In the genomic region with DNA sequence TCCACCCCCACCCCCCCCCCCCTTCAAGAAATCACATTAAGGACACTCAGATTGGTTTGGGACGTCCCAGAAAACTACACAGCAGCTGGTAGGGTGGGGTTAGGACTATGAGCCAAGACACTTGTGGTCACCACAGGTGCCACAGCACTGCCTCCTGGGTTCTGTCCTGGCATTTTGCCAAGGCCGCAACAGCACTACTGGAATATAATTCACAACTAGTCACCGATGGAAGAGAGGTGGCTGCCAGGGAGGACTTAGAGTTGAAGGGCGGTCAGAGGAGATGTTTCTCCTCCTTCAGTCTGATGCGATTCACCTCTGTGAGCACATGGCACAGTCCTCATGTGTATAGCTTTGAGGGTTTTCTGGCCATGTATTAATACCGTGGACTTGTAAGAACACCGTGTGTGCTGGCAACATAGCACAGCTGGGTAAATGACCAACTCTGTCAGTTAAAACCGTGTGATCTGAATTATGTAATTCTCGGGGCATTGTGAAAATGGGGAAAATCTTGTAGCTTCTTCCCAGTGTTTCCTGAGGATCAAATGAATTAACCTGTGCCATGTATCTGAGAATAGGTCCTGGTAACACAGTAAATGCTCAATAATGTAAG, we compare ENCODE assay signal across 10 mouse cellular contexts. TPM values are rescaled to one million over a fixed set of nuclear protein-coding genes. Genes with fewer than 3 reads are reported as not detected.
DNase-seq lines count a peak whose midpoint lies in the region; ATAC-seq lines count a peak whose summit lies in the region.
"Had no signal": no experiment of that assay in that cellular context is flagged by ENCODE, and none has a peak within 500 bp of the region (broad histone marks: within the 10 kb centered on the region; RNA-seq: fewer than 3 reads in every experiment).

No protein-coding gene starts in this region.

- H3K4me1 ChIP-seq in forebrain, embryonic 10.5 days: peaks cover 37% of the 10 kb centered on the region
- H3K4me1 ChIP-seq in forebrain, embryonic 15.5 days: peaks cover 12% of the 10 kb centered on the region; the same call in 1 of the 2 replicates
- peaks cover 4% of the 10 kb centered on the region for H3K4me1 ChIP-seq in hindbrain, embryonic 15.5 days (replicated peaks)
- peaks cover 26% of the 10 kb centered on the region for H3K4me1 ChIP-seq in limb, embryonic 15.5 days
- H3K4me1 ChIP-seq: heart, embryonic 12.5 days had no signal

- H3K27me3 ChIP-seq in forebrain, embryonic 10.5 days (ENCODE audit: poor library complexity, severe bottlenecking): no peaks in the 10 kb centered on the region
- no peaks in the 10 kb centered on the region for H3K27me3 ChIP-seq in forebrain, embryonic 15.5 days
- H3K27me3 ChIP-seq in hindbrain, embryonic 15.5 days: no peaks in the 10 kb centered on the region
- no peaks in the 10 kb centered on the region for H3K27me3 ChIP-seq in limb, embryonic 15.5 days
- H3K27me3 ChIP-seq: heart, embryonic 12.5 days had no signal

- H3K27ac ChIP-seq in forebrain, embryonic 10.5 days: peak overlapping the region; percentile 68; the same call in 1 of the 2 replicates
- no peak overlapping the region for H3K27ac ChIP-seq in forebrain, embryonic 15.5 days (replicated peaks)
- H3K27ac ChIP-seq in hindbrain, embryonic 15.5 days (replicated peaks): peak overlapping the region; percentile 4; the same call in 1 of the 2 replicates
- peak overlapping the region; percentile 33; the same call in 1 of the 2 replicates for H3K27ac ChIP-seq in limb, embryonic 15.5 days

- H3K9me3 ChIP-seq in forebrain, embryonic 10.5 days: no peaks in the 10 kb centered on the region
- no peaks in the 10 kb centered on the region for H3K9me3 ChIP-seq in forebrain, embryonic 15.5 days
- no peaks in the 10 kb centered on the region for H3K9me3 ChIP-seq in hindbrain, embryonic 15.5 days
- no peaks in the 10 kb centered on the region for H3K9me3 ChIP-seq in limb, embryonic 15.5 days
- H3K9me3 ChIP-seq: heart, embryonic 12.5 days had no signal

- H3K4me3 ChIP-seq in forebrain, embryonic 10.5 days: no peak overlapping the region
- no peak overlapping the region for H3K4me3 ChIP-seq in forebrain, embryonic 15.5 days
- no peak overlapping the region for H3K4me3 ChIP-seq in hindbrain, embryonic 15.5 days
- no peak overlapping the region for H3K4me3 ChIP-seq in limb, embryonic 15.5 days
- H3K4me3 ChIP-seq: heart, embryonic 12.5 days had no signal

- no peaks in the 10 kb centered on the region for H3K36me3 ChIP-seq in forebrain, embryonic 10.5 days (replicated peaks)
- H3K36me3 ChIP-seq in forebrain, embryonic 15.5 days: no peaks in the 10 kb centered on the region
- H3K36me3 ChIP-seq in hindbrain, embryonic 15.5 days: no peaks in the 10 kb centered on the region
- H3K36me3 ChIP-seq in limb, embryonic 15.5 days: no peaks in the 10 kb centered on the region
- H3K36me3 ChIP-seq: heart, embryonic 12.5 days had no signal

- WGBS in forebrain, embryonic 10.5 days: 92% methylated on average over 9 of the region's 9 CpGs
- WGBS in forebrain, embryonic 15.5 days: 67% methylated on average over 9 of the region's 9 CpGs
- 70% methylated on average over 9 of the region's 9 CpGs for whole genome bisulfite sequencing in hindbrain, embryonic 15.5 days
- WGBS in limb, embryonic 15.5 days: 40% methylated on average over 9 of the region's 9 CpGs

- no peak for DNase-seq in forebrain, embryonic 10.5 days (ENCODE audit: extremely low spot score, low spot score)
- peak; percentile 11 for DNase-seq in ZHBTc4 (ENCODE audit: low read depth, low spot score)
- no peak for DNase-seq in layer of hippocampus, postnatal 36 days
- no peak for DNase-seq in spleen, postnatal 4 days (ENCODE audit: low spot score in 2 of 2)

- ATAC-seq in forebrain, embryonic 15.5 days (replicated peaks): no peak
- ATAC-seq in hindbrain, embryonic 15.5 days (ENCODE audit: low FRiP score, low read depth): peak; percentile 57
- peak; percentile 65 for ATAC-seq in limb, embryonic 15.5 days (ENCODE audit: insufficient number of reproducible peaks, low FRiP score, low TSS enrichment, low read depth)
- ATAC-seq in megakaryocyte-erythroid progenitor cell, adult 5-6 weeks (replicated peaks; ENCODE audit: low FRiP score, low TSS enrichment, poor library complexity, severe bottlenecking): no peak

- no peak overlapping the region for H3K4me2 ChIP-seq in forebrain, embryonic 15.5 days (replicated peaks)
- no peak overlapping the region for H3K4me2 ChIP-seq in hindbrain, embryonic 15.5 days
- 0 out of 2 replicates have a peak overlapping the region, but pooled peaks have one; percentile 40 for H3K4me2 ChIP-seq in limb, embryonic 15.5 days
- H3K4me2 ChIP-seq: heart, embryonic 12.5 days had no signal

- no peak overlapping the region for H3K9ac ChIP-seq in forebrain, embryonic 15.5 days (replicated peaks)
- H3K9ac ChIP-seq in hindbrain, embryonic 15.5 days: no peak overlapping the region
- H3K9ac ChIP-seq in limb, embryonic 15.5 days: no peak overlapping the region
- H3K9ac ChIP-seq: heart, embryonic 12.5 days had no signal

RNA-seq across cellular contexts. Expression of gene Fmo1, which starts 6.3 kb away (rescaled TPM):
- polyA plus RNA-seq in forebrain, embryonic 10.5 days (2016; fragmentation: Nextera tagmentation; extraction: Ambion mirVana): 7.2 and 8.2 TPM in 2 replicates
- polyA plus RNA-seq in forebrain, embryonic 15.5 days (2015; fragmentation: Nextera tagmentation; extraction: Ambion mirVana): 15.3 and 16.1 TPM in 2 replicates
- 28.9 and 31.1 TPM in 2 replicates for polyA plus RNA-seq in hindbrain, embryonic 15.5 days (2015; fragmentation: Nextera tagmentation; extraction: Ambion mirVana)
- polyA plus RNA-seq in limb, embryonic 15.5 days (2015; fragmentation: Nextera tagmentation; extraction: Ambion mirVana): 37.2 and 51.8 TPM in 2 replicates
- 10 to 100 TPM; 11.5 to 12.7 TPM for total RNA-seq in layer of hippocampus, postnatal 36 days (2021)
- not detected in 2 replicates for total RNA-seq in megakaryocyte-erythroid progenitor cell, adult 5-6 weeks (2014; fragmentation: Nextera tagmentation)
- not detected in 2 replicates for total RNA-seq in megakaryocyte-erythroid progenitor cell, adult 5-6 weeks (2017)

RNA-seq across cellular contexts. Expression of gene Fmo2, which starts 38.4 kb away (rescaled TPM):
- polyA plus RNA-seq in forebrain, embryonic 10.5 days (2016; fragmentation: Nextera tagmentation; extraction: Ambion mirVana): not detected in 2 replicates
- 0.14 TPM in 1 of 2 replicates, not detected in the other for polyA plus RNA-seq in forebrain, embryonic 15.5 days (2015; fragmentation: Nextera tagmentation; extraction: Ambion mirVana)
- polyA plus RNA-seq in hindbrain, embryonic 15.5 days (2015; fragmentation: Nextera tagmentation; extraction: Ambion mirVana): 0.19 and 0.42 TPM in 2 replicates
- polyA plus RNA-seq in limb, embryonic 15.5 days (2015; fragmentation: Nextera tagmentation; extraction: Ambion mirVana): 3.0 and 4.8 TPM in 2 replicates
- total RNA-seq in layer of hippocampus, postnatal 36 days (2021): 1 to 10 TPM; 2.3 to 4.9 TPM
- total RNA-seq in megakaryocyte-erythroid progenitor cell, adult 5-6 weeks (2014; fragmentation: Nextera tagmentation): not detected in 2 replicates
- not detected in 2 replicates for total RNA-seq in megakaryocyte-erythroid progenitor cell, adult 5-6 weeks (2017)

RNA-seq across cellular contexts. Expression of gene Fmo4, which starts 46.3 kb away (rescaled TPM):
- polyA plus RNA-seq in forebrain, embryonic 10.5 days (2016; fragmentation: Nextera tagmentation; extraction: Ambion mirVana): 0.29 and 0.33 TPM in 2 replicates
- 0.10 TPM in 1 of 2 replicates, not detected in the other for polyA plus RNA-seq in forebrain, embryonic 15.5 days (2015; fragmentation: Nextera tagmentation; extraction: Ambion mirVana)
- polyA plus RNA-seq in hindbrain, embryonic 15.5 days (2015; fragmentation: Nextera tagmentation; extraction: Ambion mirVana): 0.30 and 0.60 TPM in 2 replicates
- 0.16 and 0.79 TPM in 2 replicates for polyA plus RNA-seq in limb, embryonic 15.5 days (2015; fragmentation: Nextera tagmentation; extraction: Ambion mirVana)
- total RNA-seq in layer of hippocampus, postnatal 36 days (2021): not detected
- not detected in 2 replicates for total RNA-seq in megakaryocyte-erythroid progenitor cell, adult 5-6 weeks (2014; fragmentation: Nextera tagmentation)
- total RNA-seq in megakaryocyte-erythroid progenitor cell, adult 5-6 weeks (2017): 0.42 TPM in 1 of 2 replicates, not detected in the other
- polyA plus RNA-seq: heart, embryonic 12.5 days; stomach, embryonic 14.5 days had no signal

Comparison
In these comparisons a context has a peak if more than half of its experiments do, and no peak if none do; other contexts are left out.
1. ATAC-seq: peak in hindbrain, embryonic 15.5 days (single experiment) and limb, embryonic 15.5 days (single experiment); none in forebrain, embryonic 15.5 days (single experiment) and megakaryocyte-erythroid progenitor cell, adult 5-6 weeks (single experiment).